Mouse (Mus musculus) heart, embryonic 15.5 days (tissue): ENCODE results near the gene Adcy6. TPM values are rescaled to one million over a fixed set of nuclear protein-coding genes. Genes with fewer than 3 reads are reported as not detected.
"Not testable (repeated sequence)": the region's sequence is repeated elsewhere in the genome, so short reads cannot be mapped to it uniquely, and the experiment has no call there.

Experiments
- ATAC-seq: fragments of 200-750 bp; cut with Nextera tagmentation; replicated peaks from 2 replicates; pipeline ENCODE4 v1.8.0; 2017; ENCODE audit warnings: low read depth, moderate TSS enrichment; ENCODE audit not compliant: insufficient number of reproducible peaks, insufficient read depth, low FRiP score
- H3K27ac ChIP-seq: fragments of 300-500 bp; sonication (generic); 2 replicates; pipeline ENCODE4 v1.5.1; 2015; ENCODE audit warnings: mild to moderate bottlenecking, inconsistent platforms
- H3K27me3 ChIP-seq: fragments of 300-500 bp; sonication (generic); 2 replicates; pipeline ENCODE4 v1.6.1; 2015; ENCODE audit warnings: inconsistent platforms
- H3K36me3 ChIP-seq: fragments of 300-500 bp; sonication (generic); 2 replicates; pipeline ENCODE4 v1.6.1; 2015; ENCODE audit warnings: mild to moderate bottlenecking, inconsistent platforms
- H3K4me1 ChIP-seq: fragments of 300-500 bp; sonication (generic); replicated peaks from 2 replicates; pipeline ENCODE4 v1.6.1; 2015; ENCODE audit warnings: inconsistent platforms
- H3K4me2 ChIP-seq: fragments of 300-500 bp; sonication (generic); 2 replicates; pipeline ENCODE4 v1.6.1; 2015; ENCODE audit warnings: inconsistent platforms, mild to moderate bottlenecking, moderate library complexity
- H3K4me3 ChIP-seq: fragments of 300-500 bp; sonication (generic); 2 replicates; pipeline ENCODE4 v1.5.1; 2015; ENCODE audit warnings: mild to moderate bottlenecking, inconsistent platforms
- H3K9ac ChIP-seq: fragments of 300-500 bp; sonication (generic); 2 replicates; pipeline ENCODE4 v1.6.1; 2015; ENCODE audit warnings: mild to moderate bottlenecking, inconsistent platforms
- H3K9me3 ChIP-seq: fragments of 300-500 bp; sonication (generic); replicated peaks from 2 replicates; pipeline ENCODE4 v1.6.1; 2016; ENCODE audit warnings: inconsistent platforms
- WGBS: fragments of 180-500 bp; shearing (Covaris S2); methylation state at CpG from one replicate; pipeline ENCODE4 v1.1.7; 2015; ENCODE audit warnings: mixed read lengths; 5-methylcytosine and 5-hydroxymethylcytosine counted together
- polyA plus RNA-seq: library from polyadenylated mRNA; unstranded; fragments of >200 nt; fragmentation: Nextera tagmentation; extraction: Ambion mirVana; gene quantifications from 2 replicates; pipeline ENCODE4 v1.2.1, GENCODE M21; 2015

Adcy6 gene
- polyA plus RNA-seq, 1 experiment from 2014 or later = 36.5 TPM

DNA sequence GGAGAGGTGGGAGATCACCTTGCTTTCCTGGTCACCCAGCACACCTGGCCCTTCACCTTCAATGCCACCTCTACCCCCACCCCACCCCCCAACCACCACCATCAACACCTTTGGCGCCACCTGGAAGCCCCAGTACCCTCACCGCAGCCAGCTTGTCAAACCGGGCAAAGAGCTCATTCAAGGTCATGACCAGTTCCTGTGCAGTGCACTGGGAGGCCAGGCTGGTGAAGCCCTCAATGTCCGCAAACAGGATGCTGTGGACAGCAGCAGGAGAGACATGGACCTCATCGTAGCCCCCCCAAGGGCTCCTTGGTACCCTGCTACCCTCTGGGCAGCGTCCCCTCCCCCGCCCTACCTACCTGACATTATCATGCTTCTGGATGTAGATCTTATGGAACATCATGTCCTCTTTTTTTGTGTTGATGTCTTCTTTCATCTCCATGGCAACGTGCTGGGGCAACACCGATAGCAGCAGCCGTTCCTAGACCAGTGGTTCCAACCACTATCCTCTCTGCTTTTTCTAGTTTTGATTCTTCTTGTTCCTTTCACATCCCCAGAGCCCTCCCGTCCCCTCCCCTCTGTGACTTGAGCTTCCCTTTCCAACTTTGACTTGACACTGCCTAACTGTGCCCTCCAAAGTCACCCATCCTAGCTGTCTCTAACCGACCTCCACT, 9.7 kb downstream of the Adcy6 start:
- H3K9ac ChIP-seq = no peak overlapping the region
- peaks cover 54% of the 10 kb centered on the region for H3K4me1 ChIP-seq
- no peak overlapping the region for H3K27ac ChIP-seq
- H3K4me3 ChIP-seq = no peak overlapping the region
- no peaks in the 10 kb centered on the region for H3K27me3 ChIP-seq
- ATAC-seq = no peak
- no peak overlapping the region for H3K4me2 ChIP-seq
- peaks cover 72% of the 10 kb centered on the region for H3K36me3 ChIP-seq
- WGBS = 67% methylated on average over 12 of the region's 12 CpGs
- no peaks in the 10 kb centered on the region for H3K9me3 ChIP-seq

DNA sequence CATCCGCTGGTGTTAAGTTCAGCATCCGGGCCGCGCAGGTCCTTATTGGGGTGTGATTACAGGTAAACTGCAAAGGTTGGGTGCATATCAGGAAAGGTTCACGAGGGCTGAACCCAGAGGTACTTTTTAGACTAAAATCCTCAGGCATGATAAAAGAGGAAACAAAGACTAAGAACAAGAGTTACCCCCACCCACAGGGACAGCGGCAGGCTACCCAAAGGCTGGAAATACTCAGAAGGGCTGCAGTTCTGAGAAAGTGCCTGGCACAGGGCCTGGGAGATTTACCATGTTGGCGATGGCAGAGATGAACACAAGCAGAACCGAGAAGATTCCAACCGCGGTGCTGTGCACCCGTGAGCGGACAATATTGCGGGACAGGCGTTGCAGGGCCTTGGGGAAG, 13.3 kb downstream of the Adcy6 start:
- Histone ChIP-seq H3K4me2 (no peak overlapping the region), H3K4me3 (no peak overlapping the region), H3K36me3 (peaks cover 94% of the 10 kb centered on the region), H3K9ac (no peak overlapping the region), H3K27me3 (no peaks in the 10 kb centered on the region), H3K4me1 (peaks cover 19% of the 10 kb centered on the region), H3K9me3 (no peaks in the 10 kb centered on the region), H3K27ac (no peak overlapping the region)
- no peak for ATAC-seq
- 88% methylated on average over 14 of the region's 14 CpGs for WGBS

DNA sequence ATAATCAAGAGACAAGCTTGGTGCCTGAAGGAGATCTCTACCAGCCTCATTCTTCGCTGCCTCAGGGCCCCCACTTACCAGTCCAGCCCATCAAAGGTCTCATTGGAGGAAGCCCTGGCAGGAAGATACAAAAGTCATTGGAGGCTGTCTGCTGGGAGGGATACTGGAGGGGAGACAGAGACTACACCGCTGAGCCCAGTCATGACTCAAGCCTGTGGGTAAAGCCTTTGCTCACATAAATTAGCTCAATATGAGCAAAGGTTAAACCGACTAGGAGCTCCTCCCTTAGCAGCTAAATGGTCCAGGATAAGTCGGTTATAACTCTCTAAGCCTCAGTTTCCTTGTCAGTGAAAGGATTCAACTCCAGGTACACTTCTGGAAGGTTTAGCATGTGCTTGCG, 14.8 kb downstream of the Adcy6 start:
- peaks cover 4% of the 10 kb centered on the region for H3K4me1 ChIP-seq
- H3K27me3 ChIP-seq = no peaks in the 10 kb centered on the region
- H3K4me3 ChIP-seq = no peak overlapping the region
- ATAC-seq = no peak
- H3K9ac ChIP-seq = no peak overlapping the region
- H3K36me3 ChIP-seq = peaks cover 99% of the 10 kb centered on the region
- no peak overlapping the region for H3K27ac ChIP-seq
- H3K4me2 ChIP-seq = no peak overlapping the region
- H3K9me3 ChIP-seq = no peaks in the 10 kb centered on the region
- 86% methylated on average over 5 of the region's 5 CpGs for WGBS

DNA sequence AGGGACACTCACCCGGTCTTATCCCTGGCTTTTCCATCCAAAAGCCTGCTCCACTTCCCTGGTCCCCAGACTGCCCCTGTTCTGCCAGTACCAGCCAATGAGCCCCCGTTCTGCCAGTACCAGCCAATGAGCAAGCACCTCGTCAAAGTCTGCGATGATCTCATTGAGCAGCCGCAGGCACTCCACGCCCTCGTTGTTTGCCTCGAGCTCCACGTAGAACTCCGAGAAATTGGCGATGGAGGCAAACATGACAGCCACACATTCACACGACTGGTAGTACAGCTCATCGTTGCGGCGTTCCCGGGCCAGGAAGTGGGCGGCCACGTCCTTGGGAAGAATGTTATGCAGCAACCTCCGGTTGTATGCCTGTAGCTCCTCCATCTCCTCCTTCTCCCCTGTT, 15.7 kb downstream of the Adcy6 start:
- H3K4me1 ChIP-seq = no peaks in the 10 kb centered on the region
- no peak overlapping the region for H3K27ac ChIP-seq
- ATAC-seq = no peak
- WGBS = 75% methylated on average over 19 of the region's 19 CpGs
- no peak overlapping the region for H3K4me3 ChIP-seq
- no peak overlapping the region for H3K9ac ChIP-seq
- no peaks in the 10 kb centered on the region for H3K9me3 ChIP-seq
- H3K4me2 ChIP-seq = no peak overlapping the region
- H3K36me3 ChIP-seq = peaks cover 100% of the 10 kb centered on the region
- H3K27me3 ChIP-seq = no peaks in the 10 kb centered on the region

DNA sequence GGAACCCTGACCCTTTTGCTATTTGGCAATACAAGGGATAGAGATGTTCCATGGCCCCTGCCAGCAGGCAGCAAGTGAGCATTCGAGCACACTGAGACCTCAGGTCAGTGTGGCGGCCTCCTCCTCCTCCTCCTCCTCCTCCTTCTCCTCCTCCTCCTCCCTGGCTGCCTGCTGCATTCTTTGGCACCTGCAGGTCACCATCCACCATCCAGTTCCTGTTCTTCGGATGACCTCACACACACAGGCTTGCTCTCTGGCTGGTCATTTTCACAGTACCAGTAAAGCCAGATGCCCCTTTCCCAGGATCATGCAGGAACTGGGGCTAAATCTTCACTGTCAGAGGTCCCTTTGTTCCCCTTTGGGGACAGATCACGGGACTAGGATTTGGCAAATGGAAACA, 18.5 kb downstream of the Adcy6 start:
- peaks cover 77% of the 10 kb centered on the region for H3K36me3 ChIP-seq
- H3K27ac ChIP-seq = no peak overlapping the region
- no peaks in the 10 kb centered on the region for H3K27me3 ChIP-seq
- H3K4me2 ChIP-seq = no peak overlapping the region
- 64% methylated on average over 4 of the region's 4 CpGs for WGBS
- no peaks in the 10 kb centered on the region for H3K4me1 ChIP-seq
- no peaks in the 10 kb centered on the region for H3K9me3 ChIP-seq
- H3K4me3 ChIP-seq = no peak overlapping the region
- H3K9ac ChIP-seq = no peak overlapping the region
- no peak for ATAC-seq

DNA sequence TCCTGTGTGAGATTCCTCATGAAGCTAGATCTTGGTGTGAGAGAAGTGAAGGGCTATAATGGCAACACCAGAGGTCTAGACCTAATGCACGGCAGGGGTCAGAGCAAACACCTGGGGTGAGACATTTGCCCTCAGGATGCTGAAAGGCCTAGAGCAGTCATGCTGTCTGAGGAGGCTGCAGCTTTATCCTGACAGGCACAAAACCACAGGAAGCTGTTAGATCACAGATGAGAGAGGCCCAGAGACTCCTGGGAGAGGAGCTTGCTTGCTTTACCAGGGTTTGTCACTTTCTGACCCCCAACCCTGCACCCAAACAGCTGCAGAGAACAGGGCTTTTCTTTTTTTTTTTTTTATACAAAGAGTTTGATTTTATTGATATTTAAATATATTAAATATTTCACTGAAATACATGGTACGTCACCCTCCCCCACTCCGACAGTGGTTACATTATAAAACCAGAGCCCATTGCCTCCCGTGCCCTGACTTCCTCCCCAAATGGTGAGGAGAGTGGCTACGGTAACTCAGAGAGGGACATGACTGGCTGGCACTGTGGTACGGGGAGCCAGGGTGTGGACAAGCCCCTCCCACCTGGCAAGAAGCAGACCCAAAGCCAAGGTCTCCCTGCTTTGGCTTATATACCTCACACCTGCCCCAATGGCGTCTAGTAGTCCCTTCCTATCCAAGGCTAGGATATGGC, 20.1 kb downstream of the Adcy6 start:
- no peaks in the 10 kb centered on the region for H3K9me3 ChIP-seq
- no peak overlapping the region for H3K4me3 ChIP-seq
- H3K9ac ChIP-seq = no peak overlapping the region
- no peak for ATAC-seq
- H3K27me3 ChIP-seq = no peaks in the 10 kb centered on the region
- no peak overlapping the region for H3K4me2 ChIP-seq
- H3K36me3 ChIP-seq = peaks cover 61% of the 10 kb centered on the region
- 62% methylated on average over 7 of the region's 7 CpGs for WGBS
- H3K27ac ChIP-seq = peak overlapping the region; percentile 27; the same call in 1 of the 2 replicates
- peaks cover 14% of the 10 kb centered on the region for H3K4me1 ChIP-seq

GRCm38 (mm10) chr15:98587751-98588150, 22.1 kb downstream of the Adcy6 start:
- ATAC-seq = no peak
- Histone ChIP-seq H3K4me2 (no peak overlapping the region), H3K4me1 (peaks cover 17% of the 10 kb centered on the region), H3K27ac (no peak overlapping the region), H3K9me3 (no peaks in the 10 kb centered on the region), H3K27me3 (no peaks in the 10 kb centered on the region), H3K36me3 (peaks cover 41% of the 10 kb centered on the region), H3K4me3 (no peak overlapping the region), H3K9ac (no peak overlapping the region)
- WGBS = 73% methylated on average over 11 of the region's 11 CpGs

GRCm38 (mm10) chr15:98586141-98586540, 23.7 kb downstream of the Adcy6 start:
- peak overlapping the region; percentile 58 for H3K27ac ChIP-seq
- H3K9ac ChIP-seq, H3K4me3 ChIP-seq, H3K4me2 ChIP-seq, H3K9me3 ChIP-seq, H3K27me3 ChIP-seq, ATAC-seq: not testable (repeated sequence)
- peaks cover 22% of the 10 kb centered on the region for H3K4me1 ChIP-seq
- H3K36me3 ChIP-seq = peaks cover 24% of the 10 kb centered on the region
- 71% methylated on average over 9 of the region's 9 CpGs for WGBS

- H3K4me1 ChIP-seq = peaks cover 22% of the 10 kb centered on the region
- ATAC-seq = no peak
- H3K36me3 ChIP-seq = peaks cover 17% of the 10 kb centered on the region
- 42% methylated on average over 7 of the region's 7 CpGs for WGBS
- H3K4me3 ChIP-seq = no peak overlapping the region
- H3K4me2 ChIP-seq = no peak overlapping the region
- H3K9ac ChIP-seq = no peak overlapping the region
- H3K27me3 ChIP-seq = no peaks in the 10 kb centered on the region
- no peaks in the 10 kb centered on the region for H3K9me3 ChIP-seq
- H3K27ac ChIP-seq = peak overlapping the region; percentile 58
Measured at GRCm38 (mm10) chr15:98585421-98585820, 24.5 kb downstream of the Adcy6 start.

DNA sequence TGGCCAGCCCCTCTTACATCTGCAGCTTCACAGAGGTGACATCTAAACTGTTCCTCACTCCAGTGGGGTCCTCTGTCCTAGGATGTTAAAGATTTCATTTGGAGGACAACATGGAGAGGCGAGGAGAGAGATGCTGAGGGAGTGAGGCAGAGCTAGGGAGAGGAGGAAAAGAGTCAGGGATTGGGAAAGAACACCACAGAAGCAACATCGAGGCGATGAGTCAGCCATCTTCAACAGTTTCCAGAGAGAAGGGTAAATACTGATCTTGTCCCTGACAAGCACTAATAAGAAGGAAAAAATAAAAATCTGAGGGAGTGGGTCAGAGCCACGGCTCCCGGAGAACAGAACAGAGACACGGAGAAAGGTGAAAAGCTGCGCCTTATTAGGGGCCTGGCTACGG, 26.9 kb downstream of the Adcy6 start:
- no peak for ATAC-seq
- no peak overlapping the region for H3K27ac ChIP-seq
- H3K9ac ChIP-seq = no peak overlapping the region; the same call in 1 of the 2 replicates
- no peak overlapping the region for H3K4me3 ChIP-seq
- H3K9me3 ChIP-seq = no peaks in the 10 kb centered on the region
- H3K36me3 ChIP-seq = no peaks in the 10 kb centered on the region; the same call in 1 of the 2 replicates
- WGBS = 71% methylated on average over 8 of the region's 8 CpGs
- H3K4me2 ChIP-seq = no peak overlapping the region
- H3K27me3 ChIP-seq = no peaks in the 10 kb centered on the region
- peaks cover 24% of the 10 kb centered on the region for H3K4me1 ChIP-seq

GRCm38 (mm10) chr15:98582410-98582809, 27.5 kb downstream of the Adcy6 start:
- Histone ChIP-seq H3K9ac (no peak overlapping the region), H3K4me2 (no peak overlapping the region), H3K36me3 (no peaks in the 10 kb centered on the region), H3K4me1 (peaks cover 24% of the 10 kb centered on the region), H3K27me3 (no peaks in the 10 kb centered on the region), H3K4me3 (no peak overlapping the region), H3K27ac (no peak overlapping the region), H3K9me3 (no peaks in the 10 kb centered on the region)
- WGBS = 54% methylated on average over 8 of the region's 8 CpGs
- no peak for ATAC-seq
